Mouse (Mus musculus): ENCODE results near the gene Ncoa5. TPM values are rescaled to one million over a fixed set of nuclear protein-coding genes. Genes with fewer than 3 reads are reported as not detected.

Gene Ncoa5
- polyA plus RNA-seq, 1 experiment, result 48.0 TPM

DNA sequence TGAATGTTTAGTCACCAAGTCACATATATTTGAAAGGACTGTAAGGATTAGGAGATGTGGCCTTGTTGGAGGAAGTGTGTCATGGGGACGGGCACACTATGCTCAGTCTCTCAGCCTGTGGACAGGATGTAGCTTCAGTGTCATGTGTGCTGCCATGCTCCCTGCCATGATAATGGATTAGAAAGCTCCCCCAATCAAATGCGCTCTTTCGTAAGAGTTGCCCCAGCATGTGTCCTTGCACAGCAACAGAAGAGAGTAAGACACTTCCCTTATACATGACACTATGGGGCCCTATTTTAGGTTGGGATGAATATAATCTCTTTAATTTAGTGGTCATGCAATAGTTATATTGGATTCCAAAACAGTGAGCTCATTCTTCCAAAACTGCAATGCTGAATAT, 14.2 kb downstream of the Ncoa5 start:
- no peak overlapping the region for H3K4me3 ChIP-seq (ENCODE audit: insufficient read depth, low read length)
- H3K27ac ChIP-seq (ENCODE audit: insufficient read depth, low read length), result no peak overlapping the region
- no peaks in the 10 kb centered on the region; the same call in 1 of the 2 replicates for H3K4me1 ChIP-seq (ENCODE audit: control insufficient read depth, insufficient read depth, low read length)
- TF ChIP-seq CTCF (IDR thresholded peaks at IDR 0.05; ENCODE audit: extremely low read depth, insufficient read depth, low read length) (no peak), POLR2A (IDR thresholded peaks at IDR 0.05; ENCODE audit: extremely low read depth, insufficient read depth, low read length) (no peak)

DNA sequence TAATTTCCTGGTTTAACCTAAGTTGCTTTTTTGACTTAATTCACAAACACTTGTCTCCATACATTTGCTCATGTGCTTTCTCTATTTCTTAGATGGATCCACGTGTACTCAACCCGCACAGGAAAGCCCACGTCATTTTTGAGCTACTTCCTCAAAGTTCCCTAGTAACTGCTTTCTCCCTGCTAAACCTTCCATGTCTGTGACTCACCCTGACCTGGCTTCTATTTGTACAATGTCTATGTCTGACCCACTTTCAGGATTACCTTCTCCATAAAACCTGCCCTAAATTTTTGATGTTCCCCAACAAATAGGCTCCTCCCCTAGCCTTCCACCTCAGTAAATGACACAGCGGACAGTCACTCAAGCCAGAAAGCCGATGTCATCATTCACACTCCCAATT, 19.7 kb downstream of the Ncoa5 start:
- TF ChIP-seq POLR2A (IDR thresholded peaks at IDR 0.05; ENCODE audit: extremely low read depth, insufficient read depth, low read length) (no peak), CTCF (IDR thresholded peaks at IDR 0.05; ENCODE audit: extremely low read depth, insufficient read depth, low read length) (no peak)
- Histone ChIP-seq H3K4me1 (ENCODE audit: control insufficient read depth, insufficient read depth, low read length) (no peaks in the 10 kb centered on the region; the same call in 1 of the 2 replicates), H3K4me3 (ENCODE audit: insufficient read depth, low read length) (no peak overlapping the region), H3K27ac (ENCODE audit: insufficient read depth, low read length) (no peak overlapping the region)

DNA sequence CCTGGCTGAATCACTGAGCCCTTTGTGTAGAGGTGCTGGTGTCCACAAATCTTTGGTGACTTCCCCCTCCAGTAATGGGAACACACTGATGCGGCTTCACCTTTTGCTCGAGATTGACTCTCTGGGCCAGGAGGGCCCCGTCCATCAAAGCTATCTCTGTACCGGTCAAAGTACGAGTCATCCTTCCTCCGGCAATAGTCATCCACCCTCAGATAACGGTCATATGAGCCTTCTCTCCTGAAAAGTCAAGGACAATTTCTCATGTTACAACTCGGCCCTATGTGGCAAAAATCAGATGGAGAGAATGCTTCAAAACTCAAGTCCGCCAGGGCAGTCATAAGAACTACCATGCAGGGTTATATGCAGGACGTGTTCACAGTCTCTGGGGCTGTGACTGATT, 24.3 kb downstream of the Ncoa5 start:
- no peaks in the 10 kb centered on the region for H3K4me1 ChIP-seq (ENCODE audit: control insufficient read depth, insufficient read depth, low read length)
- no peak overlapping the region for H3K4me3 ChIP-seq (ENCODE audit: insufficient read depth, low read length)
- no peak for TF ChIP-seq CTCF (IDR thresholded peaks at IDR 0.05; ENCODE audit: extremely low read depth, insufficient read depth, low read length)
- TF ChIP-seq POLR2A (IDR thresholded peaks at IDR 0.05; ENCODE audit: extremely low read depth, insufficient read depth, low read length), result no peak
- no peak overlapping the region for H3K27ac ChIP-seq (ENCODE audit: insufficient read depth, low read length)

DNA sequence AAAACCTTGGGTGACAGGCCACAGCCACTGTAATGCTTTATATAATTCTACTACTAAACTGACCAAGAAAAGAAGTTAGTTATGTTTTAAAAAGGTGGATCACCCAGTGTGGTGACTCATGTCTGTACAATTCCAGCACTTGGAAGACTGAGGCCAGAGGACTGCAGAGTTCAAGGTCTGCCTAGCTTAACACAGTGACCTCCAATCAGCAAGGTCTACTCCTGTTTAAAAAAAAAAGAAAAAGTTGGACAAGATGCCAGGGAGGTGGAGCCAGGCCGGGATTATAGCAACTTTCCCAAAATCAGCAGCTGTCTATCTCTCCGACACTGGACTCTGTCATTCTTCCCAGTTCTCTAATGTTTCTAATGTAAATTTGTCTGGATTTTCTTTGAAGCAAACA, 25.1 kb downstream of the Ncoa5 start:
- TF ChIP-seq CTCF (IDR thresholded peaks at IDR 0.05; ENCODE audit: extremely low read depth, insufficient read depth, low read length) (no peak), POLR2A (IDR thresholded peaks at IDR 0.05; ENCODE audit: extremely low read depth, insufficient read depth, low read length) (no peak)
- Histone ChIP-seq H3K4me1 (ENCODE audit: control insufficient read depth, insufficient read depth, low read length) (no peaks in the 10 kb centered on the region), H3K4me3 (ENCODE audit: insufficient read depth, low read length) (no peak overlapping the region), H3K27ac (ENCODE audit: insufficient read depth, low read length) (no peak overlapping the region)

- TF ChIP-seq CTCF (IDR thresholded peaks at IDR 0.05; ENCODE audit: extremely low read depth, insufficient read depth, low read length), result no peak
- no peak for TF ChIP-seq POLR2A (IDR thresholded peaks at IDR 0.05; ENCODE audit: extremely low read depth, insufficient read depth, low read length)
- no peak overlapping the region for H3K27ac ChIP-seq (ENCODE audit: insufficient read depth, low read length)
- H3K4me3 ChIP-seq (ENCODE audit: insufficient read depth, low read length), result no peak overlapping the region
- H3K4me1 ChIP-seq (ENCODE audit: control insufficient read depth, insufficient read depth, low read length), result no peaks in the 10 kb centered on the region
These were observed 25.5 kb downstream of the Ncoa5 start for GRCm38 (mm10) chr2:165009161-165009560.

GRCm38 (mm10) chr2:165007986-165008385, 26.7 kb downstream of the Ncoa5 start:
- TF ChIP-seq CTCF (IDR thresholded peaks at IDR 0.05; ENCODE audit: extremely low read depth, insufficient read depth, low read length), result no peak
- TF ChIP-seq POLR2A (IDR thresholded peaks at IDR 0.05; ENCODE audit: extremely low read depth, insufficient read depth, low read length), result no peak
- Histone ChIP-seq H3K4me1 (ENCODE audit: control insufficient read depth, insufficient read depth, low read length) (no peaks in the 10 kb centered on the region), H3K27ac (ENCODE audit: insufficient read depth, low read length) (no peak overlapping the region), H3K4me3 (ENCODE audit: insufficient read depth, low read length) (no peak overlapping the region)

- H3K4me3 ChIP-seq (ENCODE audit: insufficient read depth, low read length), result no peak overlapping the region
- H3K4me1 ChIP-seq (ENCODE audit: control insufficient read depth, insufficient read depth, low read length), result no peaks in the 10 kb centered on the region
- H3K27ac ChIP-seq (ENCODE audit: insufficient read depth, low read length), result no peak overlapping the region
- TF ChIP-seq POLR2A (IDR thresholded peaks at IDR 0.05; ENCODE audit: extremely low read depth, insufficient read depth, low read length) (no peak), CTCF (IDR thresholded peaks at IDR 0.05; ENCODE audit: extremely low read depth, insufficient read depth, low read length) (no peak)
These were observed 27.9 kb downstream of the Ncoa5 start for GRCm38 (mm10) chr2:165006813-165007212.

DNA sequence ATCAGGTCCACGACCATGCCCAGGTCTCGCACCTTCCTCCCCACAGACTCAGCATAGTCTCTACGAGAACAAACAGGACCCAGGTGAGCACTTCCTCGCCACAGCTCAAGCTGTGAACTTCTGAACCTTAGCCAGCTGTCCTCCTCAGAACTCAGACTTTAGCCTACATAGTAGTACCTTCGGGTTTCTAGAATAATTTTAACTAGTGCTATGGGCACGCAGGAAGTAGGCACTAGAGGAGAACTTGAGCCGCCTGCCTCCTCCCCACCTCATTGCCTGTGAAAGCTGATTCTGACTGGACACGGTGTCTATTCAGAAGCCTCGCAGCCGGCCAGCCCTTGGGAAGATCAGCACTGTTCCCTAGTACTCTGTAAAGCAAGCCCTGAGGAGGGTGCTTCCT, 30.4 kb downstream of the Ncoa5 start:
- TF ChIP-seq CTCF (IDR thresholded peaks at IDR 0.05; ENCODE audit: extremely low read depth, insufficient read depth, low read length) (no peak), POLR2A (IDR thresholded peaks at IDR 0.05; ENCODE audit: extremely low read depth, insufficient read depth, low read length) (no peak)
- no peak overlapping the region for H3K27ac ChIP-seq (ENCODE audit: insufficient read depth, low read length)
- H3K4me3 ChIP-seq (ENCODE audit: insufficient read depth, low read length), result no peak overlapping the region
- H3K4me1 ChIP-seq (ENCODE audit: control insufficient read depth, insufficient read depth, low read length), result no peaks in the 10 kb centered on the region

- H3K4me3 ChIP-seq (ENCODE audit: insufficient read depth, low read length), result no peak overlapping the region
- H3K4me1 ChIP-seq (ENCODE audit: control insufficient read depth, insufficient read depth, low read length), result no peaks in the 10 kb centered on the region
- no peak overlapping the region for H3K27ac ChIP-seq (ENCODE audit: insufficient read depth, low read length)
- TF ChIP-seq CTCF (IDR thresholded peaks at IDR 0.05; ENCODE audit: extremely low read depth, insufficient read depth, low read length), result no peak
- no peak for TF ChIP-seq POLR2A (IDR thresholded peaks at IDR 0.05; ENCODE audit: extremely low read depth, insufficient read depth, low read length)
These were observed 31.6 kb downstream of the Ncoa5 start for GRCm38 (mm10) chr2:165003108-165003507.

- H3K27ac ChIP-seq (ENCODE audit: insufficient read depth, low read length), result no peak overlapping the region
- H3K4me3 ChIP-seq (ENCODE audit: insufficient read depth, low read length), result no peak overlapping the region
- TF ChIP-seq POLR2A (IDR thresholded peaks at IDR 0.05; ENCODE audit: extremely low read depth, insufficient read depth, low read length) (no peak), CTCF (IDR thresholded peaks at IDR 0.05; ENCODE audit: extremely low read depth, insufficient read depth, low read length) (0 out of 2 replicates have a peak, but pooled peaks have one; percentile 10)
- H3K4me1 ChIP-seq (ENCODE audit: control insufficient read depth, insufficient read depth, low read length), result no peaks in the 10 kb centered on the region; the same call in 1 of the 2 replicates
These were observed 32.7 kb downstream of the Ncoa5 start for GRCm38 (mm10) chr2:165001958-165002357.

Data from cortical plate, adult 2 months (tissue).